In the genomic region with DNA sequence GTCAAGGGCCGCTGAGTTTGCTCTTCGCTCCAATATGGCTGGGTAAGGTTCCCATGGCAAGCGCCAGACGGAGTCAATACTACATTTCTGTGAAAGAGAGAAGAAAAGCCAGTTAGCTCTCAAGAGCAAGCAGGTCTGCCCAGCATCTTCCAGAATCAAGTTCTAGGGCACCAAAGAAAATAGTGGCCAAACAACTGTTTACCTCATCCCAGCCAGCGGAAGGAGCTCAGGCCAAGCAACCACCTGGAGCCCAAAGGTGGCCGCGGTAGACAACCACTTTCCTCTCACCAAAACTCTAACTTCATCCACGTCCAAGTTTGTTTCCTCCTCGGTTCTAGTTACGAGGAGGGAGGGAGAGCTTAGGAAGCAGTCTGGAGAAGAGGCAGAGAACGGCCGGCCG, we compare ENCODE assay signal across 10 mouse cellular contexts. TPM values are rescaled to one million over a fixed set of nuclear protein-coding genes. Genes with fewer than 3 reads are reported as not detected.
DNase-seq lines count a peak whose midpoint lies in the region; ATAC-seq and TF ChIP-seq lines count a peak whose summit lies in the region.
"Had no signal": no experiment of that assay in that cellular context is flagged by ENCODE, and none has a peak within 500 bp of the region (broad histone marks: within the 10 kb centered on the region; RNA-seq: fewer than 3 reads in every experiment).

No protein-coding gene starts in this region.

- ATAC-seq in embryonic facial prominence, embryonic 13.5 days (ENCODE audit: insufficient number of reproducible peaks, insufficient read depth, low FRiP score, low TSS enrichment, low read depth): no peak
- no peak for ATAC-seq in hindbrain, embryonic 15.5 days (ENCODE audit: low FRiP score, low read depth)
- no peak for ATAC-seq in midbrain, embryonic 13.5 days
- ATAC-seq in granulocyte monocyte progenitor cell, adult 5-6 weeks (replicated peaks; ENCODE audit: poor library complexity, severe bottlenecking): no peak

- H3K4me2 ChIP-seq in embryonic facial prominence, embryonic 13.5 days: peak overlapping the region; percentile 96
- peak overlapping the region; percentile 96 for H3K4me2 ChIP-seq in hindbrain, embryonic 15.5 days
- H3K4me2 ChIP-seq in midbrain, embryonic 13.5 days (replicated peaks): peak overlapping the region; percentile 68

- H3K9ac ChIP-seq in embryonic facial prominence, embryonic 13.5 days: 0 out of 2 replicates have a peak overlapping the region, but pooled peaks have one; percentile 69
- peak overlapping the region; percentile 64; the same call in 1 of the 2 replicates for H3K9ac ChIP-seq in hindbrain, embryonic 15.5 days
- peak overlapping the region; percentile 70; the same call in 1 of the 2 replicates for H3K9ac ChIP-seq in midbrain, embryonic 13.5 days (replicated peaks)

- no peaks in the 10 kb centered on the region for H3K27me3 ChIP-seq in kidney, adult 2 months (replicated peaks; ENCODE audit: control insufficient read depth, insufficient read depth, low read length)
- H3K27me3 ChIP-seq in embryonic facial prominence, embryonic 13.5 days: peaks cover 77% of the 10 kb centered on the region
- peaks cover 12% of the 10 kb centered on the region; the same call in 1 of the 2 replicates for H3K27me3 ChIP-seq in hindbrain, embryonic 15.5 days
- H3K27me3 ChIP-seq in midbrain, embryonic 13.5 days: peaks cover 60% of the 10 kb centered on the region

- 31% methylated on average over 13 of the region's 13 CpGs for WGBS in kidney, adult 2 months
- WGBS in embryonic facial prominence, embryonic 13.5 days: 13% methylated on average over 13 of the region's 13 CpGs
- 13% methylated on average over 13 of the region's 13 CpGs for WGBS in hindbrain, embryonic 15.5 days
- WGBS in midbrain, embryonic 13.5 days: 19% methylated on average over 13 of the region's 13 CpGs

- no peaks in the 10 kb centered on the region for H3K4me1 ChIP-seq in kidney, adult 2 months (ENCODE audit: control insufficient read depth, insufficient read depth, low read length)
- peaks cover 35% of the 10 kb centered on the region for H3K4me1 ChIP-seq in embryonic facial prominence, embryonic 13.5 days
- peaks cover 34% of the 10 kb centered on the region for H3K4me1 ChIP-seq in hindbrain, embryonic 15.5 days (replicated peaks)
- H3K4me1 ChIP-seq in midbrain, embryonic 13.5 days (replicated peaks): peaks cover 42% of the 10 kb centered on the region

- TF ChIP-seq CTCF in kidney, adult 2 months (conservative IDR thresholded peaks at IDR 0.05; ENCODE audit: insufficient read depth, insufficient read length, low read depth, low read length): no peak

- H3K9me3 ChIP-seq in embryonic facial prominence, embryonic 13.5 days: no peaks in the 10 kb centered on the region
- no peaks in the 10 kb centered on the region for H3K9me3 ChIP-seq in hindbrain, embryonic 15.5 days
- H3K9me3 ChIP-seq in midbrain, embryonic 13.5 days: no peaks in the 10 kb centered on the region

- no peak for DNase-seq in kidney, adult 2 months
- DNase-seq in kidney, adult 11 months: no peak
- DNase-seq in thymus, postnatal 25 days: no peak
- no peak for DNase-seq in testis, postnatal 10 days (ENCODE audit: low spot score)

- no peaks in the 10 kb centered on the region for H3K36me3 ChIP-seq in kidney, adult 2 months (ENCODE audit: control insufficient read depth, insufficient read depth, low read length)
- no peaks in the 10 kb centered on the region for H3K36me3 ChIP-seq in embryonic facial prominence, embryonic 13.5 days
- no peaks in the 10 kb centered on the region for H3K36me3 ChIP-seq in hindbrain, embryonic 15.5 days
- no peaks in the 10 kb centered on the region for H3K36me3 ChIP-seq in midbrain, embryonic 13.5 days
- H3K36me3 ChIP-seq: G1E had no signal

- peak overlapping the region; percentile 59; the same call in 1 of the 2 replicates for H3K4me3 ChIP-seq in kidney, adult 2 months (ENCODE audit: insufficient read depth, low read depth, low read length)
- H3K4me3 ChIP-seq in embryonic facial prominence, embryonic 13.5 days: peak overlapping the region; percentile 59
- peak overlapping the region; percentile 60 for H3K4me3 ChIP-seq in hindbrain, embryonic 15.5 days
- H3K4me3 ChIP-seq in midbrain, embryonic 13.5 days (replicated peaks): peak overlapping the region; percentile 51

- H3K27ac ChIP-seq in kidney, adult 2 months (ENCODE audit: insufficient read depth, low read depth, low read length): no peak overlapping the region
- H3K27ac ChIP-seq in embryonic facial prominence, embryonic 13.5 days: no peak overlapping the region
- peak overlapping the region; percentile 79 for H3K27ac ChIP-seq in hindbrain, embryonic 15.5 days (replicated peaks)
- peak overlapping the region; percentile 45; the same call in 1 of the 2 replicates for H3K27ac ChIP-seq in midbrain, embryonic 13.5 days
- H3K27ac ChIP-seq: macrophage had no signal

- no peak for TF ChIP-seq POLR2A in kidney, adult 2 months (IDR thresholded peaks at IDR 0.05; ENCODE audit: low read depth, low read length)

RNA-seq across cellular contexts. Expression of gene Efcc1, which starts 0.5 kb away (rescaled TPM):
- 2.7 and 3.0 TPM in 2 replicates for polyA plus RNA-seq in kidney, adult 2 months (2012; rRNA removed)
- polyA plus RNA-seq in embryonic facial prominence, embryonic 13.5 days (2015; fragmentation: Nextera tagmentation; extraction: Ambion mirVana): 1.5 and 2.2 TPM in 2 replicates
- polyA plus RNA-seq in hindbrain, embryonic 15.5 days (2015; fragmentation: Nextera tagmentation; extraction: Ambion mirVana): 6.7 and 7.0 TPM in 2 replicates
- 3.2 and 4.2 TPM in 2 replicates for polyA plus RNA-seq in midbrain, embryonic 13.5 days (2015; fragmentation: Nextera tagmentation; extraction: Ambion mirVana)
- 0.11 and 1.3 TPM in 2 replicates for total RNA-seq in granulocyte monocyte progenitor cell, adult 5-6 weeks (2014; fragmentation: Nextera tagmentation)
- 1.5 and 4.8 TPM in 2 replicates for total RNA-seq in granulocyte monocyte progenitor cell, adult 5-6 weeks (2017)
- polyA plus RNA-seq: G1E, macrophage had no signal

RNA-seq across cellular contexts. Expression of gene Gp9, which starts 47.7 kb away (rescaled TPM):
- polyA plus RNA-seq in kidney, adult 2 months (2012; rRNA removed): 0.66 and 1.1 TPM in 2 replicates
- polyA plus RNA-seq in embryonic facial prominence, embryonic 13.5 days (2015; fragmentation: Nextera tagmentation; extraction: Ambion mirVana): 1.8 and 2.5 TPM in 2 replicates
- 0.55 and 0.99 TPM in 2 replicates for polyA plus RNA-seq in hindbrain, embryonic 15.5 days (2015; fragmentation: Nextera tagmentation; extraction: Ambion mirVana)
- polyA plus RNA-seq in midbrain, embryonic 13.5 days (2015; fragmentation: Nextera tagmentation; extraction: Ambion mirVana): 0.54 and 1.1 TPM in 2 replicates
- total RNA-seq in granulocyte monocyte progenitor cell, adult 5-6 weeks (2014; fragmentation: Nextera tagmentation): 0.88 TPM in 1 of 2 replicates, not detected in the other
- total RNA-seq in granulocyte monocyte progenitor cell, adult 5-6 weeks (2017): 0.30 TPM in 1 of 2 replicates, not detected in the other

RNA-seq across cellular contexts. Expression of gene Aplf, which starts 58.1 kb away (rescaled TPM):
- 2.6 TPM in 2 replicates for polyA plus RNA-seq in kidney, adult 2 months (2012; rRNA removed)
- 14.9 and 15.2 TPM in 2 replicates for polyA plus RNA-seq in embryonic facial prominence, embryonic 13.5 days (2015; fragmentation: Nextera tagmentation; extraction: Ambion mirVana)
- 8.6 and 10.2 TPM in 2 replicates for polyA plus RNA-seq in hindbrain, embryonic 15.5 days (2015; fragmentation: Nextera tagmentation; extraction: Ambion mirVana)
- polyA plus RNA-seq in midbrain, embryonic 13.5 days (2015; fragmentation: Nextera tagmentation; extraction: Ambion mirVana): 8.9 and 10.7 TPM in 2 replicates
- total RNA-seq in granulocyte monocyte progenitor cell, adult 5-6 weeks (2014; fragmentation: Nextera tagmentation): 6.6 and 10.6 TPM in 2 replicates
- total RNA-seq in granulocyte monocyte progenitor cell, adult 5-6 weeks (2017): 22.8 and 25.9 TPM in 2 replicates

Comparison
In these comparisons a context has a peak if more than half of its experiments do, and no peak if none do; other contexts are left out.
1. H3K27ac ChIP-seq: peak in hindbrain, embryonic 15.5 days (single experiment) and midbrain, embryonic 13.5 days (single experiment); none in kidney, adult 2 months (single experiment) and embryonic facial prominence, embryonic 13.5 days (single experiment).
2. Peak in every context shown above with its lines, with median percentiles within 50 percentile points of each other: H3K4me3 ChIP-seq, H3K4me2 ChIP-seq and H3K9ac ChIP-seq.